Comparison of ENCODE assay signal across 16 mouse cellular contexts in genomic region chr6:85051109-85051508, GRCm38 (mm10).
"Had no signal": no experiment of that assay in that cellular context is flagged by ENCODE, and none has a peak within 500 bp of the region (broad histone marks: within the 10 kb centered on the region; RNA-seq: fewer than 3 reads in every experiment).

No protein-coding gene starts in this region.

- H3K9me3 ChIP-seq: limb, embryonic 12.5 days; liver, embryonic 13.5 days; lung, embryonic 15.5 days; midbrain, embryonic 13.5 days; neural tube, embryonic 15.5 days had no signal

- H3K27me3 ChIP-seq: limb, embryonic 12.5 days; liver, embryonic 13.5 days; lung, embryonic 15.5 days; midbrain, embryonic 13.5 days; neural tube, embryonic 15.5 days had no signal

- H3K27ac ChIP-seq: limb, embryonic 12.5 days; liver, embryonic 13.5 days; lung, embryonic 15.5 days; macrophage; midbrain, embryonic 13.5 days; neural tube, embryonic 15.5 days had no signal

- H3K4me1 ChIP-seq: limb, embryonic 12.5 days; liver, embryonic 13.5 days; lung, embryonic 15.5 days; midbrain, embryonic 13.5 days had no signal

- ATAC-seq: liver, postnatal 0 days; midbrain, embryonic 13.5 days had no signal

- H3K4me3 ChIP-seq: limb, embryonic 12.5 days; liver, embryonic 13.5 days; lung, embryonic 15.5 days; midbrain, embryonic 13.5 days; myocyte; neural tube, embryonic 15.5 days had no signal

- H3K36me3 ChIP-seq: limb, embryonic 12.5 days; liver, embryonic 13.5 days; lung, embryonic 15.5 days; midbrain, embryonic 13.5 days; neural tube, embryonic 15.5 days had no signal

- DNase-seq: kidney, adult 8-10 months; kidney, postnatal 25 days; liver; liver, embryonic 13.5 days; liver, postnatal 0 days; lung, postnatal 14 days; right cerebral cortex, adult 18-20 months; right cerebral cortex, postnatal 25 days; thymus, adult 18-20 months; thymus, postnatal 25 days had no signal
